Mouse (Mus musculus): ENCODE measurements around the gene Azgp1. TPM values are rescaled to one million over a fixed set of nuclear protein-coding genes. Genes with fewer than 3 reads are reported as not detected.
"Not testable (repeated sequence)": the region's sequence is repeated elsewhere in the genome, so short reads cannot be mapped to it uniquely, and the experiment has no call there.

Azgp1 gene
- total RNA-seq, 1 experiment from 2014 or later, result not detected

DNA sequence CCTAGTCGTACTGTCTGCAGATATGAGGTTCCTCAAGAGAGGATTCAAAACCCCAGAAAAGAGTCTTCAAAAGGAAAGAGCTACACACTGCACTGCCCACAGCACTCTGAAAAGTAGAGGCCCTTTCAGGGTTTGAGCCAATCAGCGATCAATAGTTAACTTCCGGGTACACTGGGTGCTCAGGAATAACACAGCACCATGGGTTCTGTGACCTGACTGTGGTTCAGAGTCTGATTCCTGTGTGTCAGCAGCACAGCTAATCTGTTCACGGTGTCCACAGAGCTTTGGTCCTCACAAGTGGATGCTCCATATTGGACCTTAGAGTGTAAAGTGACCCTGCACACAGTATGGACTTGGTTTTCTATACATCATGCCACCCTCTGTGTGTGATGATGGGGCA is 38.3 kb downstream of the Azgp1 start:
- ATAC-seq (ENCODE audit: extremely low read depth, insufficient number of reproducible peaks, low FRiP score, poor library complexity, severe bottlenecking), result not testable (repeated sequence)

GRCm38 (mm10) chr5:138020961-138021479 is 39.7 kb downstream of the Azgp1 start, which contains the start of the genes Smok3a and Smok3b:
Smok3a (plus strand) TSS chr5:138021261.
Smok3b (plus strand) TSS chr5:138021429.
- not testable (repeated sequence) for ATAC-seq (ENCODE audit: extremely low read depth, insufficient number of reproducible peaks, low FRiP score, poor library complexity, severe bottlenecking)

Other genes starting within 250 kb of the Azgp1 start
- 0.12 TPM in 2 replicates for gene Nyap1, start 239.9 kb upstream of the Azgp1 start, total RNA-seq (2017)
- gene Tsc22d4, start 235.8 kb upstream of the Azgp1 start, total RNA-seq (2017), result 170 TPM in 2 replicates
- gene Ppp1r35, start 202.7 kb upstream of the Azgp1 start, total RNA-seq (2017), result 9.7 and 12.8 TPM in 2 replicates
- gene Mepce, start 193.9 kb upstream of the Azgp1 start, total RNA-seq (2017), result 36.5 and 42.2 TPM in 2 replicates
- 24.7 and 29.4 TPM in 2 replicates for gene Zcwpw1, start 193.7 kb upstream of the Azgp1 start, total RNA-seq (2017)
- gene Pilra, start 145.2 kb upstream of the Azgp1 start, total RNA-seq (2017), result 321 and 361 TPM in 2 replicates
- gene Pilrb1, start 123.4 kb upstream of the Azgp1 start, total RNA-seq (2017), result 124 and 127 TPM in 2 replicates
- gene Pilrb2, start 109.7 kb upstream of the Azgp1 start, total RNA-seq (2017), result 139 and 177 TPM in 2 replicates
- gene Cyp3a13, start 59.9 kb upstream of the Azgp1 start, total RNA-seq (2017), result not detected in 2 replicates
- gene Gjc3, start 18.4 kb upstream of the Azgp1 start, total RNA-seq (2017), result not detected in 2 replicates
- not detected in 2 replicates for gene Smok3a, start 39.7 kb downstream of the Azgp1 start, total RNA-seq (2017)
- gene Smok3b, start 39.9 kb downstream of the Azgp1 start, total RNA-seq (2017), result not detected in 2 replicates
- 0.35 TPM in 1 of 2 replicates, not detected in the other for gene Smok3c, start 71.7 kb downstream of the Azgp1 start, total RNA-seq (2017)
- 15.2 and 18.7 TPM in 2 replicates for gene Zkscan1, start 103.6 kb downstream of the Azgp1 start, total RNA-seq (2017)
- gene Zscan21, start 135.4 kb downstream of the Azgp1 start, total RNA-seq (2017), result 8.5 and 11.5 TPM in 2 replicates
- gene Zfp113, start 174.2 kb downstream of the Azgp1 start, total RNA-seq (2017), result 6.4 and 8.6 TPM in 2 replicates
- gene Cops6, start 179.6 kb downstream of the Azgp1 start, total RNA-seq (2017), result 14.2 and 19.2 TPM in 2 replicates
- 18.4 and 20.3 TPM in 2 replicates for gene Ap4m1, start 190.5 kb downstream of the Azgp1 start, total RNA-seq (2017)
- gene Mcm7, start 190.9 kb downstream of the Azgp1 start, total RNA-seq (2017), result 86.1 and 89.7 TPM in 2 replicates
- 26.5 and 26.7 TPM in 2 replicates for gene Taf6, start 205.9 kb downstream of the Azgp1 start, total RNA-seq (2017)
- 26.9 and 31.3 TPM in 2 replicates for gene Cnpy4, start 206.0 kb downstream of the Azgp1 start, total RNA-seq (2017)
- gene Mblac1, start 212.8 kb downstream of the Azgp1 start, total RNA-seq (2017), result 0.81 and 0.86 TPM in 2 replicates
- gene Nxpe5, start 244.4 kb downstream of the Azgp1 start, total RNA-seq (2017), result not detected in 2 replicates